Mouse (Mus musculus): ENCODE results near the gene Ninj1.

Ninj1 gene

DNA sequence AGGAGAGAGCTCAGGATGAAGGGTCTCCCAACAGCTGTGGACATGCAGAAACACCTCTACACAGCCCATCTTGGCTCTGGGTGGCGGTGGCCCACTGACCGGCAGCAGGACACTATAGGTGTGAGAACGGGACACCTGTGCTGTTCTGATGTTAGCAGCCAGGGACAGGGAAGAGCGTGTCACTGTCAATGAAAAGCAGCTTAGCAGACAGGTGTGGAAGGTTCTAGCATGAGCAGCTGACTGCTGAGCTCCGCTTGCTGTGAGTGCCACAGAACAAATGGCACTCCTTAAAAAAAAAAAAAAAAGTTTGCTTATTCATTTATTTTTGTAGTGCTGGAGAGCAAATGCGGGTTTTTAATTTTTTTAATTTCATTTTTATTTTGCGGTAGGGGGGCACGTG lies 50.3 kb downstream of the Ninj1 start:
- no peak for DNase-seq

DNA sequence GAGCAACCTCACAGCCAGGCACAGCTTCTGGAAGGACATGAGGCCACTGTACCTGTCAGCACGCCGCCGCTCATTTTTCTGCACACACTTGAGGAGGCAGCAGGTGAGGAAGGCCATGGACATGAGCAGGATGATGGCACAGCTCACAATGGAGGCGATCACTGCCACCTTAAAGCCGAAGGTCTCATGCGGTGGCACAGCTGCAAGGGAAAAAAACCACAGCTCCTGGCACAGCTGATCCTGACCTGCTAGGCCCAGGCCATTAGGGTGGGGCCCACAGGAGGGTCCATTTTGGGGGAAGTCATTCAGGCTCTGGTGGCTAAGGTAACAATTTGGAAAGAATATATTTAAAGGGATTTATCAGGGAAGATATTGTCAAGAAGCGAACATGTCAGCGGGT lies 51.5 kb downstream of the Ninj1 start:
- no peak for DNase-seq

- DNase-seq = no peak
Measured at GRCm38 (mm10) chr13:49242321-49243065, 55.2 kb downstream of the Ninj1 start.

GRCm38 (mm10) chr13:49243492-49243891 lies 56.2 kb downstream of the Ninj1 start:
- DNase-seq = no peak

DNA sequence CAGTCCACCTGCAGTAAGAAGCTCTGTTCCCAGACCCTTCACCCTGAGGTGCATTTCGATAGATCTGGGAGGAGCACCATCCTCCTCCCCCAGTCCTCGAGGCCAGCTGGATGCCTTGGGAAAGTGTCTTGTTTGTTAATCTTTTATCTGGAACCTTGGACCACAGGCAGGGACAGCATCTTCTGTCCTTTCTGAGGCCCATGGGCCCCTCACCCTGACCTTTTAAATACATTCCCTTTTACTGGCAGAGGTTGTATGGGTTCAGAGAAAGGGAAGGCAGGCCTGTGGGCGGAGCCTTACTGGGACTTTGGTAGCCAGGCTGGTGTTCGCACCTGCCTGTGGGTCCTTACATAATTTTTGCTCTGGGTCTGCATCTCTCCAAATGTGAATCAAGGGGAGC lies 58.0 kb downstream of the Ninj1 start:
- DNase-seq = no peak

Measured in right cerebral cortex, adult 18-20 months (tissue).